Mouse (Mus musculus): ENCODE measurements around the gene Sfrp5. TPM values are rescaled to one million over a fixed set of nuclear protein-coding genes. Genes with fewer than 3 reads are reported as not detected.

Gene Sfrp5
- total RNA-seq (2023), result not detected

GRCm38 (mm10) chr19:42201696-42202381 lies at the start of gene Sfrp5:
TSS of gene Sfrp5 (minus strand) at chr19:42202252.

GRCm38 (mm10) chr19:42247519-42247918 lies 45.5 kb upstream of the Sfrp5 start, which contains the start of gene Golga7b:
TSS of gene Golga7b (plus strand) at chr19:42247574.

GRCm38 (mm10) chr19:42163764-42164163 lies 38.3 kb downstream of the Sfrp5 start, which contains the start of gene Zfyve27:
TSS of gene Zfyve27 (plus strand) at chr19:42163951.

Other genes starting within 250 kb of the Sfrp5 start
- gene Mms19, start 221.1 kb downstream of the Sfrp5 start, total RNA-seq (2023), result 10 to 100 TPM; 56.1 to 70.5 TPM
- gene Ubtd1, start 220.5 kb downstream of the Sfrp5 start, total RNA-seq (2023), result 10 to 100 TPM; 43.3 to 44.9 TPM
- gene Ankrd2, start 166.3 kb downstream of the Sfrp5 start, total RNA-seq (2023), result not detected
- gene Hoga1, start 156.6 kb downstream of the Sfrp5 start, total RNA-seq (2023), result 1 to 10 TPM in 1 of 2 experiments, under 1 TPM in 1; 0.66 to 1.5 TPM
- gene 4933411K16Rik, start 150.0 kb downstream of the Sfrp5 start, total RNA-seq (2023), result not detected
- gene Morn4, start 115.9 kb downstream of the Sfrp5 start, total RNA-seq (2023), result not detected
- 10 to 100 TPM; 66.9 to 77.0 TPM for gene Pi4k2a, start 111.8 kb downstream of the Sfrp5 start, total RNA-seq (2023)
- gene Avpi1, start 73.2 kb downstream of the Sfrp5 start, total RNA-seq (2023), result 10 to 100 TPM; 13.1 to 25.3 TPM
- gene Marveld1, start 54.9 kb downstream of the Sfrp5 start, total RNA-seq (2023), result 10 to 100 TPM; 23.1 to 26.5 TPM
- gene Zfyve27, start 38.3 kb downstream of the Sfrp5 start, total RNA-seq (2023), result 10 to 100 TPM; 45.9 to 49.9 TPM
- not detected for gene Golga7b, start 45.3 kb upstream of the Sfrp5 start, total RNA-seq (2023)
- gene Crtac1, start 229.5 kb upstream of the Sfrp5 start, total RNA-seq (2023), result not detected

Data from monocyte, adult 59 days (primary cell).